ENCODE assay signal across 12 mouse cellular contexts in genomic region chr1:177195224-177195623, GRCm38 (mm10).
DNase-seq lines count a peak whose midpoint lies in the region; ATAC-seq and TF ChIP-seq lines count a peak whose summit lies in the region.
"Had no signal": no experiment of that assay in that cellular context is flagged by ENCODE, and none has a peak within 500 bp of the region (broad histone marks: within the 10 kb centered on the region; RNA-seq: fewer than 3 reads in every experiment).

No protein-coding gene starts in this region.

- ATAC-seq in kidney, postnatal 0 days (replicated peaks; ENCODE audit: low FRiP score, low read depth) = no peak
- ATAC-seq in kidney, embryonic 15.5 days (replicated peaks; ENCODE audit: low FRiP score) = no peak

- H3K9ac ChIP-seq in kidney, postnatal 0 days (ENCODE audit: low read depth, low read length) = no peak overlapping the region
- no peak overlapping the region for H3K9ac ChIP-seq in kidney, embryonic 15.5 days
- H3K9ac ChIP-seq: liver, embryonic 15.5 days had no signal

- H3K36me3 ChIP-seq in kidney, postnatal 0 days (ENCODE audit: insufficient read depth, low read length) = no peaks in the 10 kb centered on the region
- no peaks in the 10 kb centered on the region for H3K36me3 ChIP-seq in kidney, embryonic 15.5 days
- no peaks in the 10 kb centered on the region for H3K36me3 ChIP-seq in hindbrain, embryonic 10.5 days
- H3K36me3 ChIP-seq: forebrain, embryonic 10.5 days; liver, embryonic 15.5 days had no signal

- no peak overlapping the region for H3K27ac ChIP-seq in kidney, postnatal 0 days
- no peak overlapping the region for H3K27ac ChIP-seq in kidney, embryonic 15.5 days
- no peak overlapping the region for H3K27ac ChIP-seq in hindbrain, embryonic 10.5 days
- H3K27ac ChIP-seq: forebrain, embryonic 10.5 days; liver, embryonic 15.5 days had no signal

- H3K27me3 ChIP-seq in kidney, postnatal 0 days (ENCODE audit: insufficient read depth, low read length) = no peaks in the 10 kb centered on the region
- no peaks in the 10 kb centered on the region for H3K27me3 ChIP-seq in kidney, embryonic 15.5 days
- no peaks in the 10 kb centered on the region for H3K27me3 ChIP-seq in hindbrain, embryonic 10.5 days (ENCODE audit: insufficient read depth, poor library complexity, severe bottlenecking)
- H3K27me3 ChIP-seq: liver, embryonic 15.5 days had no signal

- peak; percentile 58 for TF ChIP-seq CTCF in kidney, postnatal 0 days (IDR thresholded peaks at IDR 0.05; ENCODE audit: low read depth)

- no peaks in the 10 kb centered on the region for H3K9me3 ChIP-seq in kidney, postnatal 0 days (replicated peaks; ENCODE audit: low read length)
- no peaks in the 10 kb centered on the region for H3K9me3 ChIP-seq in kidney, embryonic 15.5 days (replicated peaks)
- no peaks in the 10 kb centered on the region for H3K9me3 ChIP-seq in hindbrain, embryonic 10.5 days
- H3K9me3 ChIP-seq: forebrain, embryonic 10.5 days; liver, embryonic 15.5 days had no signal

- DNase-seq in cerebellum, adult 11 months = peak; percentile 27
- DNase-seq in cerebellum, postnatal 4 days (ENCODE audit: low spot score in 2 of 2) = no peak
- DNase-seq in kidney, postnatal 0 days (ENCODE audit: low spot score) = peak; percentile 49
- DNase-seq in 3T3-L1 (ENCODE audit: low read depth, low spot score) = peak; percentile 39
- peak; percentile 66 for DNase-seq in cerebellum, adult 9-10 months
- no peak for DNase-seq in hindbrain, embryonic 10.5 days (ENCODE audit: low spot score)
- no peak for DNase-seq in layer of hippocampus, adult 9-10 months (ENCODE audit: low spot score)
- DNase-seq: spleen, adult 18-20 months; thymus, adult 18-20 months had no signal

- H3K4me2 ChIP-seq in kidney, postnatal 0 days (ENCODE audit: low read length) = no peak overlapping the region
- no peak overlapping the region for H3K4me2 ChIP-seq in kidney, embryonic 15.5 days
- H3K4me2 ChIP-seq: liver, embryonic 15.5 days had no signal

- no peaks in the 10 kb centered on the region for H3K4me1 ChIP-seq in kidney, postnatal 0 days (replicated peaks; ENCODE audit: insufficient read depth, low read length)
- no peaks in the 10 kb centered on the region for H3K4me1 ChIP-seq in kidney, embryonic 15.5 days
- H3K4me1 ChIP-seq in hindbrain, embryonic 10.5 days (replicated peaks) = peaks cover 20% of the 10 kb centered on the region
- H3K4me1 ChIP-seq: liver, embryonic 15.5 days had no signal

- H3K4me3 ChIP-seq in kidney, postnatal 0 days (replicated peaks; ENCODE audit: low read depth, low read length) = no peak overlapping the region
- no peak overlapping the region for H3K4me3 ChIP-seq in kidney, embryonic 15.5 days (replicated peaks)
- no peak overlapping the region for H3K4me3 ChIP-seq in hindbrain, embryonic 10.5 days
- H3K4me3 ChIP-seq: forebrain, embryonic 10.5 days; liver, embryonic 15.5 days had no signal

Comparison
In these comparisons a context has a peak if more than half of its experiments do, and no peak if none do; other contexts are left out.
1. DNase-seq: peak in cerebellum, adult 11 months (single experiment), kidney, postnatal 0 days (single experiment), 3T3-L1 (single experiment) and cerebellum, adult 9-10 months (single experiment); none in cerebellum, postnatal 4 days (0 of 2), hindbrain, embryonic 10.5 days (single experiment) and layer of hippocampus, adult 9-10 months (single experiment).